10 mouse cellular contexts compared by ENCODE assay signal in the genomic region with DNA sequence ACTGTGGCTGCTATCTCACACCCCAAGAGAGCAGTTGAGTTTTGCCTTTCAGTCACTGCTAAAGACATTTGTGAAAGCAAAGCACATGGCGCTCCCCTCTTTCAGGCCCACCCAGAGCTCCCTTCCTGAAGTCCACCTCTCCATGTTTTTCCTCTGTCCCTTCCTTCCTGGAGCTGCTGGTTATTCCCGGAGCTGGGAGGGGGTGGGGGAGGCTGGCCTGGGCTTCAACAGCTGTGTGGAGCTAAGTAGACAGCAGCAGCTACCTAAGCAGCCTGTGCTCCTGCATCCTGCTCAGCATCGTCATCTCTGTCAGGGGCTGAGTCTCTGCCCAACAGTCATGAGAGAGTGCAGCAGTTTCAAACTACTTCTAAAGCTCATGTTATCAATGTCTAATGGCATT.
DNase-seq lines count a peak whose midpoint lies in the region; ATAC-seq and TF ChIP-seq lines count a peak whose summit lies in the region.
"Had no signal": no experiment of that assay in that cellular context is flagged by ENCODE, and none has a peak within 500 bp of the region (broad histone marks: within the 10 kb centered on the region; RNA-seq: fewer than 3 reads in every experiment).

No protein-coding gene starts in this region.

- TF ChIP-seq CTCF in lung, embryonic 14.5 days (IDR thresholded peaks at IDR 0.05; ENCODE audit: low read depth) = no peak
- TF ChIP-seq CTCF in lung, postnatal 0 days (IDR thresholded peaks at IDR 0.05) = no peak

- ATAC-seq in forebrain, embryonic 13.5 days = peak; percentile 50; the same call in 1 of the 2 replicates
- no peak for ATAC-seq in forebrain, embryonic 15.5 days (replicated peaks)
- peak; percentile 68; the same call in 1 of the 2 replicates for ATAC-seq in lung, embryonic 14.5 days (ENCODE audit: insufficient read depth)
- ATAC-seq in lung, postnatal 0 days = no peak
- peak; percentile 63; the same call in 1 of the 2 replicates for ATAC-seq in neural tube, embryonic 13.5 days (ENCODE audit: low read depth)

- no peaks in the 10 kb centered on the region for H3K27me3 ChIP-seq in forebrain, embryonic 13.5 days
- H3K27me3 ChIP-seq in forebrain, embryonic 15.5 days = no peaks in the 10 kb centered on the region
- no peaks in the 10 kb centered on the region for H3K27me3 ChIP-seq in lung, embryonic 14.5 days (ENCODE audit: insufficient read depth, low read length)
- H3K27me3 ChIP-seq in lung, postnatal 0 days (replicated peaks; ENCODE audit: insufficient read depth, low read length) = no peaks in the 10 kb centered on the region
- no peaks in the 10 kb centered on the region for H3K27me3 ChIP-seq in neural tube, embryonic 13.5 days
- H3K27me3 ChIP-seq: liver, embryonic 13.5 days had no signal

- peak; percentile 75 for DNase-seq in lung, embryonic 14.5 days
- no peak for DNase-seq in lung, postnatal 0 days (ENCODE audit: low spot score)
- DNase-seq in heart, postnatal 14 days = peak; percentile 31 to 63
- no peak for DNase-seq in layer of hippocampus, postnatal 36 days
- no peak for DNase-seq in ovary, postnatal 14 days (ENCODE audit: low spot score)
- DNase-seq: B cell, adult 2 months; liver, embryonic 13.5 days had no signal

- no peaks in the 10 kb centered on the region for H3K9me3 ChIP-seq in forebrain, embryonic 13.5 days (replicated peaks)
- H3K9me3 ChIP-seq in forebrain, embryonic 15.5 days = no peaks in the 10 kb centered on the region
- no peaks in the 10 kb centered on the region for H3K9me3 ChIP-seq in lung, embryonic 14.5 days (ENCODE audit: low read depth, low read length)
- no peaks in the 10 kb centered on the region for H3K9me3 ChIP-seq in lung, postnatal 0 days (ENCODE audit: low read length)
- H3K9me3 ChIP-seq in neural tube, embryonic 13.5 days = no peaks in the 10 kb centered on the region
- H3K9me3 ChIP-seq: liver, embryonic 13.5 days had no signal

- H3K4me3 ChIP-seq in forebrain, embryonic 13.5 days = no peak overlapping the region
- no peak overlapping the region for H3K4me3 ChIP-seq in forebrain, embryonic 15.5 days
- no peak overlapping the region for H3K4me3 ChIP-seq in lung, embryonic 14.5 days (ENCODE audit: low read depth, low read length)
- no peak overlapping the region for H3K4me3 ChIP-seq in lung, postnatal 0 days (ENCODE audit: low read depth, low read length)
- no peak overlapping the region for H3K4me3 ChIP-seq in neural tube, embryonic 13.5 days
- H3K4me3 ChIP-seq: liver, embryonic 13.5 days had no signal

- H3K36me3 ChIP-seq in forebrain, embryonic 13.5 days (ENCODE audit: poor library complexity, severe bottlenecking) = no peaks in the 10 kb centered on the region
- H3K36me3 ChIP-seq in forebrain, embryonic 15.5 days = no peaks in the 10 kb centered on the region
- no peaks in the 10 kb centered on the region for H3K36me3 ChIP-seq in lung, embryonic 14.5 days (ENCODE audit: insufficient read depth)
- no peaks in the 10 kb centered on the region for H3K36me3 ChIP-seq in lung, postnatal 0 days (ENCODE audit: insufficient read depth, low read length)
- no peaks in the 10 kb centered on the region for H3K36me3 ChIP-seq in neural tube, embryonic 13.5 days
- H3K36me3 ChIP-seq: liver, embryonic 13.5 days had no signal

- no peak for TF ChIP-seq EP300 in lung, postnatal 0 days (IDR thresholded peaks at IDR 0.05)

- no peak overlapping the region for H3K9ac ChIP-seq in forebrain, embryonic 13.5 days
- no peak overlapping the region for H3K9ac ChIP-seq in forebrain, embryonic 15.5 days (replicated peaks)
- H3K9ac ChIP-seq in lung, embryonic 14.5 days = no peak overlapping the region
- H3K9ac ChIP-seq in lung, postnatal 0 days (replicated peaks; ENCODE audit: low read depth) = no peak overlapping the region
- no peak overlapping the region for H3K9ac ChIP-seq in neural tube, embryonic 13.5 days
- H3K9ac ChIP-seq: liver, embryonic 13.5 days had no signal

- no peaks in the 10 kb centered on the region for H3K4me1 ChIP-seq in forebrain, embryonic 13.5 days
- no peaks in the 10 kb centered on the region for H3K4me1 ChIP-seq in forebrain, embryonic 15.5 days
- H3K4me1 ChIP-seq in lung, embryonic 14.5 days (ENCODE audit: insufficient read depth) = no peaks in the 10 kb centered on the region
- H3K4me1 ChIP-seq in lung, postnatal 0 days (ENCODE audit: insufficient read depth, low read depth, low read length) = no peaks in the 10 kb centered on the region
- H3K4me1 ChIP-seq in neural tube, embryonic 13.5 days (replicated peaks) = 0 out of 2 replicates have a peak, but pooled peaks cover 5% of the 10 kb centered on the region
- H3K4me1 ChIP-seq: liver, embryonic 13.5 days had no signal

- H3K27ac ChIP-seq in forebrain, embryonic 13.5 days = no peak overlapping the region
- no peak overlapping the region for H3K27ac ChIP-seq in forebrain, embryonic 15.5 days (replicated peaks)
- no peak overlapping the region for H3K27ac ChIP-seq in lung, embryonic 14.5 days (ENCODE audit: low read depth)
- no peak overlapping the region for H3K27ac ChIP-seq in lung, postnatal 0 days (ENCODE audit: low read length)
- no peak overlapping the region for H3K27ac ChIP-seq in neural tube, embryonic 13.5 days (replicated peaks)
- H3K27ac ChIP-seq: liver, embryonic 13.5 days had no signal

- no peak overlapping the region for H3K4me2 ChIP-seq in forebrain, embryonic 13.5 days
- no peak overlapping the region for H3K4me2 ChIP-seq in forebrain, embryonic 15.5 days (replicated peaks)
- no peak overlapping the region for H3K4me2 ChIP-seq in lung, embryonic 14.5 days
- H3K4me2 ChIP-seq in lung, postnatal 0 days (replicated peaks; ENCODE audit: low read depth, low read length) = no peak overlapping the region
- no peak overlapping the region for H3K4me2 ChIP-seq in neural tube, embryonic 13.5 days
- H3K4me2 ChIP-seq: liver, embryonic 13.5 days had no signal

- 25% methylated on average over 3 of the region's 3 CpGs for whole genome bisulfite sequencing in forebrain, embryonic 13.5 days
- 21% methylated on average over 3 of the region's 3 CpGs for WGBS in forebrain, embryonic 15.5 days
- WGBS in lung, embryonic 14.5 days = 18% methylated on average over 3 of the region's 3 CpGs
- 26% methylated on average over 3 of the region's 3 CpGs for WGBS in lung, postnatal 0 days
- WGBS in neural tube, embryonic 13.5 days = 25% methylated on average over 3 of the region's 3 CpGs

- intact Hi-C loops in heart, postnatal 14 days (cut with DNase I) = loop anchor here (5.0 kb wide), 2 partner anchors 64 to 161 kb away; no protein-coding TSS in a partner anchor

Comparison
In these comparisons a context has a peak if more than half of its experiments do, and no peak if none do; other contexts are left out.
1. ATAC-seq: peak in forebrain, embryonic 13.5 days (single experiment), lung, embryonic 14.5 days (single experiment) and neural tube, embryonic 13.5 days (single experiment); none in forebrain, embryonic 15.5 days (single experiment) and lung, postnatal 0 days (single experiment).
2. DNase-seq: peak in lung, embryonic 14.5 days (single experiment) and heart, postnatal 14 days (2 of 2); none in lung, postnatal 0 days (single experiment), layer of hippocampus, postnatal 36 days (0 of 2) and ovary, postnatal 14 days (single experiment).